Mouse (Mus musculus): ENCODE measurements around the gene Fam161a.
A peak's percentile ranks its signal among the peaks of the same experiment; 100 is the strongest.

Gene Fam161a

GRCm38 (mm10) chr11:23007481-23008180 lies at the start of gene Fam161a:
Gene Fam161a (plus strand): TSS chr11:23007531.
- DNase-seq = peak; percentile 77 to 94

GRCm38 (mm10) chr11:22957791-22958374 lies 49.4 kb upstream of the Fam161a start:
- peak in 1 of 2 experiments; percentile 25 for DNase-seq

- no peak for DNase-seq
Observed at GRCm38 (mm10) chr11:22962101-22962500, 45.2 kb upstream of the Fam161a start.

- no peak for DNase-seq
Observed at GRCm38 (mm10) chr11:22964401-22964800, 42.9 kb upstream of the Fam161a start.

- DNase-seq = peak in 1 of 2 experiments; percentile 26
Observed at GRCm38 (mm10) chr11:22965503-22965902, 41.8 kb upstream of the Fam161a start.

- peak in 1 of 2 experiments; percentile 37 for DNase-seq
Observed at GRCm38 (mm10) chr11:22969486-22969885, 37.8 kb upstream of the Fam161a start.

- DNase-seq = no peak
Observed at GRCm38 (mm10) chr11:22970546-22970945, 36.8 kb upstream of the Fam161a start.

GRCm38 (mm10) chr11:22971835-22972709 lies 35.3 kb upstream of the Fam161a start, which contains the start of gene Zrsr1:
Gene Zrsr1 (plus strand): TSS chr11:22972005.
- peak; percentile 80 to 87 for DNase-seq

- peak; percentile 88 for DNase-seq
Observed at GRCm38 (mm10) chr11:22972746-22973526, 34.4 kb upstream of the Fam161a start.

GRCm38 (mm10) chr11:22973599-22973998 lies 33.7 kb upstream of the Fam161a start:
- DNase-seq = no peak

- no peak for DNase-seq
Observed at GRCm38 (mm10) chr11:22978215-22978614, 29.1 kb upstream of the Fam161a start.

GRCm38 (mm10) chr11:22978711-22979110 lies 28.6 kb upstream of the Fam161a start:
- no peak for DNase-seq

GRCm38 (mm10) chr11:22979221-22979620 lies 28.1 kb upstream of the Fam161a start:
- no peak for DNase-seq

GRCm38 (mm10) chr11:22981041-22981440 lies 26.3 kb upstream of the Fam161a start:
- DNase-seq = no peak

GRCm38 (mm10) chr11:22981543-22981950 lies 25.8 kb upstream of the Fam161a start:
- no peak for DNase-seq

GRCm38 (mm10) chr11:22981984-22982757 lies 25.2 kb upstream of the Fam161a start, which contains the start of the genes Gm28048 and Commd1:
Gene Gm28048 (minus strand): TSS chr11:22982090.
Gene Commd1 (minus strand): TSS chr11:22982382.
- peak; percentile 96 to 99 for DNase-seq

- DNase-seq = no peak
Observed at GRCm38 (mm10) chr11:22982846-22983245, 24.5 kb upstream of the Fam161a start.

- no peak for DNase-seq
Observed at GRCm38 (mm10) chr11:22985510-22985909, 21.8 kb upstream of the Fam161a start.

- DNase-seq = peak; percentile 56 to 77
Observed at GRCm38 (mm10) chr11:22987357-22987756, 20.0 kb upstream of the Fam161a start.

GRCm38 (mm10) chr11:22989786-22990185 lies 17.5 kb upstream of the Fam161a start:
- no peak for DNase-seq

GRCm38 (mm10) chr11:22990393-22991126 lies 16.8 kb upstream of the Fam161a start, which contains the start of gene Cct4:
Gene Cct4 (plus strand): TSS chr11:22990519.
- DNase-seq = peak; percentile 95 to 96
